Mouse (Mus musculus): ENCODE measurements around the gene Tuba4a.
"Not testable (repeated sequence)": the region's sequence is repeated elsewhere in the genome, so short reads cannot be mapped to it uniquely, and the experiment has no call there.

Gene Tuba4a

GRCm38 (mm10) chr1:75236117-75237050, 16.7 kb upstream of the Tuba4a start, which contains the start of gene Dnajb2:
Dnajb2 (plus strand) TSS chr1:75236406.
- DNase-seq (ENCODE audit: low spot score): no peak

DNA sequence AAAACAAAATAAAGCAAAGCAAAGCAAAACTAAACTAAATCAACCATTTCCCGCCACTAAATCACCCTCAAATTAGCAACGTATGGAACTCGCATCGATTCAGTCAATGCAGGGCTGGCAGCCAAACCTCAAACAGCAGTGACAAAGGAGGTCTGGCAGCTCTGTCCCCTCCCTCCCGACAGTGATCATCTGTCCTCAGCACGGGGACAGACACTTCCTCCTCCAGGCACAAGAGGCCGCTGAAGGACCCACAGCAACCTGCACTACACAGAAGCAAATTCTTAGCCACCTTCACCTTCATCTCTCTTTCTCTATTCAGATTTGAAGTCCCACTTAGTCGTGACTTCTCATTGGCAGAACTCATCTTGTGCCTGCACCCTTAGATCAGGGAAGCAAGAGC, 14.9 kb upstream of the Tuba4a start:
- no peak for DNase-seq (ENCODE audit: low spot score)

GRCm38 (mm10) chr1:75232489-75232888, 12.8 kb upstream of the Tuba4a start:
- DNase-seq (ENCODE audit: low spot score): not testable (repeated sequence)

- no peak for DNase-seq (ENCODE audit: low spot score)
Observed at GRCm38 (mm10) chr1:75231664-75232152, 12.0 kb upstream of the Tuba4a start, which contains the start of gene A630095N17Rik. A630095N17Rik (minus strand) TSS chr1:75232102.

GRCm38 (mm10) chr1:75231224-75231623, 11.6 kb upstream of the Tuba4a start:
- DNase-seq (ENCODE audit: low spot score): no peak

DNA sequence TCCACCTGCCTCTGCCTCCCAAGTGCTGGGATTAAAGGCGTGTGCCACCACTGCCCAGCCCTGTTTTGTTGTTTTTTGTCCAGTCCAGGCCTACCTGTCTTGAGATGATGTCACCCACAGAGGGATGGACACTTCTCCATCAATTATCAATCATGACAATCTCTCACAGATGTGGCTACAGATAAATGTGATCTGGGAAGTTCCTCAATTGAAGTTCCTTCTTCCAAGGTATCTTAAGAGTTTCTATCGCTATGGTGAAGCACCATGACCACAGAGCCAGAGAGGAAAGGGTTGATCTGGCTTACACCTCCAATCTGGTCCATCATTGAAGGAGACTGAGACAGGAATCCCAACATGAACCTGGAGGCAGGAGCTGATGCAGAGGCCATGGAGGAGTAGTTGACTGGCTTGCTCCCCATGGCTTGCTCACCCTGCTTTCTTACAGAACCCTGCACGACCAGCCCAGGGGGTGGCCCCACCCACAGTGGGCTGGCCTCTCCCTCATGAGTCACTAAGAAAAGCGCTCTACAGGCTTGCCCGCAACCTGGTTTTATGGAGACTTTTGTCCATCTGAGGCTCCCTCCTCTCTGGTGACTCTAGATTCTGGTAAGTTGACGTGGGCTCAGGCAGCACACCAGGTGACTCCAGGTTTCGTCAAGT, 10.8 kb upstream of the Tuba4a start:
- DNase-seq (ENCODE audit: low spot score): no peak

DNA sequence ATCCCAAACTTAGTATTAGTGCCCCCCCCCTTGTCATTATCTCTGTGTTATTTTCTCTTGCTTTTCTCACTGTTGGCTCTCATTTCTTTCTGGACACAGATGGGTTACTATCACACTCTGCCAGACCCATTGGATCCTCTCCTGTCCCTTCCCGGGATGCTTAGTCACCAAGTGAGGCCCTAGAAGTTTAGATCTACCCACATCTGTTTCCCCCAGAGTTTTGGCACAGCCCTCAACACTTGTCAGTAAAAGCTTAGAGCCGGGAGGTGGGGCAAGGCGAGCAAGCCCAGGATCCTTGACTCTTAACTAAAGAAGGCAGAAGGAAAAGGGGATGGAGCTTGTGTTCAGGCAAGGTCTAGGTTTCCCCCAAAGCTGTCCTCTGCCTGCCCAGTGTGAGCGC, 9.5 kb upstream of the Tuba4a start:
- no peak for DNase-seq (ENCODE audit: low spot score)

GRCm38 (mm10) chr1:75227653-75228052, 8.0 kb upstream of the Tuba4a start:
- no peak for DNase-seq (ENCODE audit: low spot score)

DNA sequence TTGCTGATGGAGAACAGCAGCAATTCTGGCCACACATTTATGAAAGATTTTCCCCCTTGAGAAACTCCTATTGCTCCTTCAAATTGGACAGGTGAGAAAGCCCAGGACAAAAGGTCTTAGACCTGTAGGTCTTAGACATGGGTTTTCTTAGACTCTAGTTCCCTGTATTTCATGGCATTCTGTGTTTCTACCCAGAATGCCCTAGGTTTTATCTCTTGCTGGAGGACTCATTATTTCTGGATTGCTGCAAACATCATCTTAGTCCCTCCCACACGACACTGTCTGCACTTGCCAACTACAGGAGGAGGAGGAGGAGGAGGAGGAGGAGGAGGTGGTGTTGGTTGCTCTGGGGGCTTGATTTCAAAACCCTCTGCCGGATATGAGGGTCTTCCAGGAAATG, 6.5 kb upstream of the Tuba4a start:
- no peak for DNase-seq (ENCODE audit: low spot score)

- no peak for DNase-seq (ENCODE audit: low spot score)
Observed at GRCm38 (mm10) chr1:75225473-75225872, 5.8 kb upstream of the Tuba4a start.

DNA sequence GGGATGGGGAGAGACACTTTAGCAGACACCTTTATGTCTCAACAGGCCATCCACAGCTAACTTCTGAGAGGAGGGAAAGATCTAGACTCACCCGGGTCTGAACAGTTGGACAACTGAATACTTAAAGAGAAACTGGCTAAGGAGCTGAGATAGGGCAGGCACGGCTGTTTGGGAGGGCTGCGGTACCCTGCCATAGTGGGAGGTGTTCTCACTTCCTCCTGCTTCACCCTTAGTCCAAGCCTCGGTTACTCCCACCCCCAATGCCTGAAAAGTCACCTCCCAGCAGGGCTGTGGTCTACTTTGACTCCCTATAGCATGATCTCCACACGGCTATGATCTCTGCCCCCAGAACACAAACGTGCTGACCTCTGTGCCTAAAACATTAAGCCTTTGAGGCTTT, 3.9 kb upstream of the Tuba4a start:
- no peak for DNase-seq (ENCODE audit: low spot score)

DNA sequence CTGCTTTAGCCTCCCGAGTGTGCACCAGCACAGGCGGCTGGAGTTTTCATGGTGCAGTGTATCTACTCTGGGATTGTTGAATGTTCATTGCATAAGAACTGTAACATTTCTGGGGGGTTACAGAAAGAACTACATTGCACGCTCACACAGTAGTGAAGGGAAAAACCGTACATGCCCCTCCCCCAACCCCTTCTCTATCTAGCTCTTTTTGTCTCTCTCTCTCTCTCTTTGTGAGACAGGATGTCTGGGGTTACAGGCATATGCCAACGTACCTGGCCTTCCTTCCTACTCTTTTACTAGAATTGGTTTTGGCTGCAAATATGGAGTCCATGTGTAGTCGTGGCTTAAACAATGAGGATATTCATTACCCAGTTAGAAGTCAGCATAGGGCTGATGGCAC, 3.3 kb upstream of the Tuba4a start:
- no peak for DNase-seq (ENCODE audit: low spot score)

- DNase-seq (ENCODE audit: low spot score): no peak
Observed at GRCm38 (mm10) chr1:75221538-75221937, 1.9 kb upstream of the Tuba4a start.

GRCm38 (mm10) chr1:75219078-75219477, 587 bp downstream of the Tuba4a start:
- peak; percentile 87 for DNase-seq (ENCODE audit: low spot score)

DNA sequence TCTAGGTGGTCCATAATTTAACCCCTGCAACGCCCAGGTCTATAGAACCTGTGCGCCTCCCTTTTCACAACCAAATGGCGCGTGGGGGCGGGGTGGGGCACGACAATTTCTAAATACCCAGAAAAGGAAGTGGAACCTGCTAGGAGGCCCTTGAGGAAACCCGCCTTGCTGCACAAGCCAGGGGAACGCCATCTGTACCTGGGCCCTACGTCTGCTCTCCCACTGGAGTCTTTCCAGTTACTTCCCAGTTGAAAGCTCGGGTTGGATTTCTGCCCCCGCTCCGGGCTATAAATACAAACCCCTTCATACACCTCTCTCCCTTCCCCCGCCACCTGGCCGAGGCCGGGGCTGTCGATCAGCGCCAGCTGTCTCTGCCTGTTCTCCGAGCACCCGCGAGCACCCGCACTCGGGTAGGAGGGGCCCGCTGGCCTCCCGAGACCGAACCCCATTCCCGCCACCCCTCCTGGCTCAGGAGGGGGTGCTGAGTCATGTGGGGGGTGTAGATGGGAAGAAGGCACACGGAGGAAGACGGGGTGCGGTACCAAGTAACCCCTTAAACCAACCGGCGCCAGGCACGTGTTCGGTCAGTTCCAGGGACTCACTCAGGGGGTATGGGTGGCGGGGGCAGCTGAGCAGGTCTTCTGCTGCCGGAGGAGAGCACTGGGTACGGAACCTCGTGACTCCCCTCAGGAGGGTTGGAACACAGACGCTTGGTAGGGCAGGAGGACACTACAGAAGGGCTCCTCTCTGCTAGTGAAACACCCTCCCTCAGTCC, 1.3 kb downstream of the Tuba4a start:
- DNase-seq (ENCODE audit: low spot score): peak; percentile 38

GRCm38 (mm10) chr1:75217893-75218226, 1.8 kb downstream of the Tuba4a start:
- no peak for DNase-seq (ENCODE audit: low spot score)

DNA sequence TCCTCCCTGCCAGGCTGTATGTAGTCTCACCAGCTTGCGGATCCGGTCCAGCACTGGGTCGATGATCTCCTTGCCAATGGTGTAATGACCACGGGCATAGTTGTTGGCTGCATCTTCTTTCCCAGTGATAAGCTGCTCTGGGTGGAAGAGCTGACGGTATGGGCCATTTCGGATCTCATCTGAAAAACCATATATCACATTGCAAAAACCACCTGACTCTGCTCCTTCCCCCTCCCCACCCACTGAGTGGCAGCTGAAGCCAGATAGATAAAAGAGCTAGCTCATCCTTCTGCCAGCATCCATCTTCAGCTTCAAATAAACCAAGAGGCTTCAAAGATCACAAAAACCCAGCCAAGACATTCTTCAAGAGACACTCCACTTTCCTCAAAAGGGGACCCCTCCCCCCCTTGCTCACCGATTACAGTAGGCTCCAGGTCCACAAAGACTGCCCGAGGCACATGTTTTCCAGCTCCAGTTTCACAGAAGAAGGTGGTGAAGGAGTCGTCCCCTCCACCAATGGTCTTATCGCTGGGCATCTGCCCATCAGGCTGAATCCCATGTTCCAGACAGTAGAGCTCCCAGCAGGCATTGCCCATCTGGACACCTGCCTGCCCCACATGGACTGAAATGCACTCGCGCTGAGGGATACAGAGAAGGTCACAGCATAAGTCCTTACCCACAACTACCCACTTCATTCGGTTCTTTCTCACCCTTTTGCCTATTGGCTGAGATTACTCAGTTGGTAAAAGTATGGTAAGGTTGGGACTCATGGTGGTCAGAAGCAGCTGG, 2.7 kb downstream of the Tuba4a start:
- DNase-seq (ENCODE audit: low spot score): no peak

- DNase-seq (ENCODE audit: low spot score): no peak
Observed at GRCm38 (mm10) chr1:75215785-75216184, 3.9 kb downstream of the Tuba4a start.

GRCm38 (mm10) chr1:75214886-75215285, 4.8 kb downstream of the Tuba4a start:
- no peak for DNase-seq (ENCODE audit: low spot score)

DNA sequence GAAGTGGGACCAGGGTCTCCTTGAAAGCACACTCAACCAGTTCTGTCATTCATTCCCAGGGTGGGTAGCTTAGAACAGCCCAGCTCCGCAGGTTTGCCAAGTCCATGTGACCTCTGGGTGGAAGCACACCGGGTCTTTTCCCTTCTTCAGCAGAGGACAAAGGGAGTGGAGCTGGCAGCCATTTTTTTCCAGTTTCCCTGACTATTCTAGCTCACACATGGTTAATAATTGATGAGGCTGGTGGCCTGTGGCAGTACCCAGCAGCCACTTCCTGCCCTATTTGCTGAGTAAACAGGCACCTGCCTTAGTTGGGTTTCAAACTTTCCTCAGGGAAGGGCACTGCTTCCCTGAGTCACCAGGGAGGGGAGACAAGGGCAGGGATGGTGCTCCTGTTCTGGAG, 5.2 kb downstream of the Tuba4a start:
- no peak for DNase-seq (ENCODE audit: low spot score)

- DNase-seq (ENCODE audit: low spot score): no peak
Observed at GRCm38 (mm10) chr1:75213096-75213495, 6.6 kb downstream of the Tuba4a start.

DNA sequence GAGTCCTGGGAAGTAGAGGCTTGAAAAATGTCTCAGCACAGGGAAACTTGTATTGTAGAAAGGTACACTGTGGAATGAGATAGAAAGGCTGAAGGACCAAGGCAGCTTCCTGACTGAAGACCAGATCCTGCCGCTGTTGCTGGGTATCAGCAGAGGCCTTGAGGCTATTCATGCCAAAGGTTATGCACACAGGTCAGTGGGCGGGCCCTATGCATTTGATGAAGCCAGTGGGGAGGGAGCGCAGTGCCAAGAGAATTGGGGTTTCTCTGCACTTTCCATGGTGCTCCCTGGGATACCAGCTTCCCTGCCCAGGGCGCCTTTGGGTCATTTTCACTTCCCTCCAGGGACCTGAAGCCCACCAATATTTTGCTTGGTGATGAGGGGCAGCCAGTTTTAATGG, 7.1 kb downstream of the Tuba4a start:
- no peak for DNase-seq (ENCODE audit: low spot score)
